Mouse (Mus musculus): ENCODE results near the gene Fezf2. TPM values are rescaled to one million over a fixed set of nuclear protein-coding genes. Genes with fewer than 3 reads are reported as not detected.
A peak's percentile ranks its signal among the peaks of the same experiment; 100 is the strongest.

Gene Fezf2
- polyA plus RNA-seq, 1 experiment from 2014 or later: not detected

DNA sequence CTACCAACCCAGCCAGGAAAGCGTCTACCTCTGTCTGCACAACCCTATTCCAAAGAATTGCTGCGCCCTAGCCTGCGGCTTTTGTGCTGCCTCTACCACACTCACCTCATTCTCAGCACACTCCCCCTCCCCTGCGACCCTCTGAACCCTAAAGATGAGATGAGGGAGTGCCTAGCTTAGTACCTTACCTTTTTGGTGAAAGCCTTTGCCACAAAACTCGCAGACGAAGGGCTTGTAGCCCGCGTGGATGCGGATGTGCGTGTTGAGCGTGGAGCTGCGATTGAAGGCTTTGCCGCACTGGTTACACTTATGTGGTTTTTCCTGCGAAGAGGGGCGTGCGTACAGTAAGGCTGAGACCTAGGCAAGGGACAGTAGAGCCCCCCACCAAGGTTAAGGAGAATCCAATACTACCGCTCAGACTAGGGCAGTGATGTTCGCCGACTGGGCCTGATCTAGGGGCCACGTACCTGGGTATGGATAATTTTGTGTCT lies 4.5 kb downstream of the Fezf2 start:
- Histone ChIP-seq H3K9ac (replicated peaks; ENCODE audit: low read length) (no peak overlapping the region), H3K36me3 (ENCODE audit: insufficient read depth, low read length) (no peaks in the 10 kb centered on the region), H3K9me3 (ENCODE audit: low read length) (no peaks in the 10 kb centered on the region), H3K27me3 (ENCODE audit: insufficient read depth, low read length) (peaks cover 97% of the 10 kb centered on the region), H3K27ac (ENCODE audit: low read length) (no peak overlapping the region), H3K4me2 (replicated peaks; ENCODE audit: low read depth, low read length) (no peak overlapping the region), H3K4me1 (ENCODE audit: insufficient read depth, low read length) (peaks cover 23% of the 10 kb centered on the region), H3K4me3 (ENCODE audit: low read length) (no peak overlapping the region)
- ATAC-seq (ENCODE audit: low FRiP score, low TSS enrichment): no peak
- 2% methylated on average over 20 of the region's 20 CpGs for WGBS

DNA sequence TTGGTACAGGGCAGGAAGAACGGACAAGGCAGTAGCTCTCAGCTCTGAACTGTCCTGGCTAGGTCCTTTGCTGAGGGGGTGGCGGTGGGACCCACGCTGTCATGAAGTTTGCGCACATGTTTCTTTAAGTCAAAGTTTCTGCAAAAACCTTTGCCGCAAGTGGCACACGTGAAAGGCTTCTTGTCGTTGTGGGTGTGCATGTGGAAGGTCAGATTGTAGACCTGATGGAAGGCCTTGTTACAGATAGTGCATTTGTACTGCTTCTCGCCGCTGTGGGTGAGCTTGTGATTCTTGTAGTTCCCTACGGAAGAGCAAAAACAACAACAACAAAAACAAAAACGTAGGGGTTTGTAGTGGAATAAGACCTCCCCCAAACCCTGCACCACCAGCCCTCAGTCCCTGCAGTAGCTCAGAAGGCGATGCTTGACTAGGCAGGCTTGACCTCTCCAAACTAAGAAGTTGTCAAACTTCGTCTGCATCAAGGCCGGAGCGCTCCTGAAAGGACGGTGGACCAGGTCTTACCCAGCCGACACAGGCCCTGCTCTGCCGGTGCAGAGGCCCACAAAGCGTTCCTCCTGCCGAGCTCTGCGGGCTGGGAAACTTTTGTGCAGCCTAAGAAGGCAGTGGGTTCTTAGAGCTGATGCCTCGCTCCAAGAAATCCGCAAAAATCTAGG lies 5.4 kb downstream of the Fezf2 start:
- peaks cover 97% of the 10 kb centered on the region for H3K27me3 ChIP-seq (ENCODE audit: insufficient read depth, low read length)
- no peaks in the 10 kb centered on the region for H3K9me3 ChIP-seq (ENCODE audit: low read length)
- H3K4me1 ChIP-seq (ENCODE audit: insufficient read depth, low read length): peaks cover 23% of the 10 kb centered on the region
- no peak overlapping the region for H3K9ac ChIP-seq (replicated peaks; ENCODE audit: low read length)
- no peak overlapping the region for H3K4me2 ChIP-seq (replicated peaks; ENCODE audit: low read depth, low read length)
- H3K27ac ChIP-seq (ENCODE audit: low read length): no peak overlapping the region
- H3K36me3 ChIP-seq (ENCODE audit: insufficient read depth, low read length): no peaks in the 10 kb centered on the region
- 2% methylated on average over 23 of the region's 23 CpGs for WGBS
- no peak overlapping the region for H3K4me3 ChIP-seq (ENCODE audit: low read length)
- no peak for ATAC-seq (ENCODE audit: low FRiP score, low TSS enrichment)

DNA sequence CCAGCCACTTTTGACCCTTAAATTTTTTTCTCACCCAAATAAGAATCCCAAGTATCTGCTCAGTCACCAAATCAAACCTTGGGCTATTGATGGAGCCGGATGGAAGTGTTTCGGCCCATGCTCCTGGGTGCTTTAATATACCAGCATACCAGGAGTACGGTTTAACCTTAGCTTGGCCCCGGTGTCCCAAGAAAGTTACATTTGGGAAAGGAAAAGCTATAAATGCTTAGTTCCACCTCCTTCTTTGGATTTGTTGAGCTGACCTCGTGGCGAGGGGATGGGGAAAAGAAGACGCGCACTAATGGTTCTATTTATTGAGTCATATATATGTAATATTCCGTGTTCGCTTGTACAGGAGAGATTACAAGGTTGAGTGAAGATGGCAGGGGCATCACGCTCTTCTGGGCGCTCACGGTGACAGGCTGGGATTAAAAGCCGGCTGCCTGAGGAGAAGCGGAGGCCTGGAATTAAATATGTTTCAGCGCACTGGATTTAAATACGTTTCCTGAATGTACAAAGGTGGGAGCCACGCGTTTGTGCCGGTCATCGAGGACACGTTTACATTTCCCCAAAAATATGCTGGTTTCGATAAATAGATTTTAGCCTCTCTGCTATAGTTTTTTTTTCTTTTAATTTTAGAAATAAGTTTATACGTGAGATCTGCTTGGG lies 6.1 kb downstream of the Fezf2 start:
- H3K27ac ChIP-seq (ENCODE audit: low read length): no peak overlapping the region
- H3K4me3 ChIP-seq (ENCODE audit: low read length): no peak overlapping the region
- no peaks in the 10 kb centered on the region for H3K9me3 ChIP-seq (ENCODE audit: low read length)
- no peak overlapping the region for H3K9ac ChIP-seq (replicated peaks; ENCODE audit: low read length)
- WGBS: 2% methylated on average over 24 of the region's 24 CpGs
- H3K36me3 ChIP-seq (ENCODE audit: insufficient read depth, low read length): no peaks in the 10 kb centered on the region
- ATAC-seq (ENCODE audit: low FRiP score, low TSS enrichment): no peak
- peaks cover 23% of the 10 kb centered on the region for H3K4me1 ChIP-seq (ENCODE audit: insufficient read depth, low read length)
- H3K27me3 ChIP-seq (ENCODE audit: insufficient read depth, low read length): peaks cover 97% of the 10 kb centered on the region
- H3K4me2 ChIP-seq (replicated peaks; ENCODE audit: low read depth, low read length): no peak overlapping the region

DNA sequence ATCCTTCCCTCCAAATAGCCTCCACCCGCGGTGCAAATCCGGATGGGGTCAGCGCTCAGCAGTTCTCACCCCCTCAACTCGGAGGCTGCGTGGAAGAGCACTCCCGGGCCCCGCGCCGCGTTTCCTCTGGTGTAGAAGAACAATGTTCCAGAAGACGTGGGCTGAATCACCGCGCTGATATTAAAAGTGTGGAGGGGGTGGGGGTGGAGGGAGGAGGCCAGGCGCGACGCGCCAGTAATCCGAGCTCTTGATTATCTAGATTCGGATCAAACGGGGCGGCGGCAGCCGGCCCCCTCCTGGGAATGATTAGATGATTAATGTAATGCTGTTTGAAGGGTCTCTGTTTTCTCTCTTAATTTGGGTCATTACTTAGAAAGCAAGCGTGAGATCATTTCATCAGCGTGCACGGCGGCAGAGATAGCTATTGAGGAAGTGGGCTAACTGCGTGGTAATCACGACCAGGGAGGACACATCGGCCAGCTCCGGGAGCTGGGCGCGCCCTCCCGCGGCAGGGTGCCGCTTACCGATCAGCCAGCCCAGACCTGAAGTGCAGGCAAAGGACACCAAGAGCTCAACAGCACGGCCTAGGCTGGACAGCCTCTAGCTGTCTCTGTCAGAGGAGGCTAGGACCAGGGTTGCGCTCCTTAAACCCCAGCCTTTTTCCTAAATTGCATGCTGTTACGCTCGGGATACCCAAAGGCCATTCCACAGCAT lies 6.8 kb downstream of the Fezf2 start:
- H3K4me3 ChIP-seq (ENCODE audit: low read length): peak overlapping the region; percentile 14; the same call in 1 of the 2 replicates

DNA sequence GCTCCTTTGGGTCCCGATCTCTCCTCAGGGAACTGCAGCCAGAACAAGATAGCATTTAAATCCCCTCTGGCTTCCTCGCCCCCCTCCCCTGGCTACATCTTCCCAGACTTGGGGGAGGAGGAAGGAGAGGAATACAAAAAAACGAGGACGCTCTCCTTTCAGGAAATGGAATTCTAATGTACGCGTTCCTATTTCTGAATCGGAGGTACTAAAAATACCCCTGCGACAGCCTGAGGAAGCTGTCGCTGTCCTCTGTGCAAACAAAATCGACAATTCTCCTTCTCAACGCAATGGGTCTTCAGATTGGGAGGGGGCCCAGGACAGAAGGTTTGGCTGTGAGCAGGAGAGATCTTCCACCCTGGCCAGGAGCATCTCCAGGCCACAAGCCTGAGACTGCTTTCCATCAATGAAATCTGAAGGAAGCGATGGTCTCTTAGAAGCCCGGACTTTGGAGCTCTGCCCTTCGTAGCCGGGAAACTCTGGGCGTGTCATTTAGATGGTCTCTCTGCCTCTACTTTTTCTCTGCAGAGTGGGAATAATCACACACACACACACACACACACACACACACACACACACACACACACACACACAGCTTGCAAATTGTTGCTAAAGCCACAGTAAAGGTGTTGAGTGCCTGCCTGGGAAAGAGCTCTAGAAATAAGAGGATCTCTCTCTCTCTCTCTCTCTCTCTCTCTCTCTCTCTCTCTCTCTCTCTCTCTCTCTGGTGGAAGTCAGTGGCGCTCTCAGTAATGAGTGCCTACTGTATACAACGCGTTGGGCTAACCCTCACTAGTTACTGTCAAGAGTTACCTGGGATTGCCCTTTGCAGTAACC lies 7.5 kb downstream of the Fezf2 start:
- Histone ChIP-seq H3K27me3 (ENCODE audit: insufficient read depth, low read length) (peaks cover 97% of the 10 kb centered on the region), H3K4me2 (replicated peaks; ENCODE audit: low read depth, low read length) (no peak overlapping the region; the same call in 1 of the 2 replicates)

More for the DNA sequence above, 6.8 kb downstream of the Fezf2 start:
- H3K9ac ChIP-seq (replicated peaks; ENCODE audit: low read length): no peak overlapping the region
- peaks cover 22% of the 10 kb centered on the region for H3K4me1 ChIP-seq (ENCODE audit: insufficient read depth, low read length)
- H3K4me2 ChIP-seq (replicated peaks; ENCODE audit: low read depth, low read length): peak overlapping the region; percentile 28
- H3K27me3 ChIP-seq (ENCODE audit: insufficient read depth, low read length): peaks cover 97% of the 10 kb centered on the region
- ATAC-seq (ENCODE audit: low FRiP score, low TSS enrichment): 0 out of 2 replicates have a peak, but pooled peaks have one; percentile 32
- H3K9me3 ChIP-seq (ENCODE audit: low read length): no peaks in the 10 kb centered on the region
- no peak overlapping the region for H3K27ac ChIP-seq (ENCODE audit: low read length)
- H3K36me3 ChIP-seq (ENCODE audit: insufficient read depth, low read length): no peaks in the 10 kb centered on the region
- under 1% methylated on average over 42 of the region's 42 CpGs for WGBS

DNA sequence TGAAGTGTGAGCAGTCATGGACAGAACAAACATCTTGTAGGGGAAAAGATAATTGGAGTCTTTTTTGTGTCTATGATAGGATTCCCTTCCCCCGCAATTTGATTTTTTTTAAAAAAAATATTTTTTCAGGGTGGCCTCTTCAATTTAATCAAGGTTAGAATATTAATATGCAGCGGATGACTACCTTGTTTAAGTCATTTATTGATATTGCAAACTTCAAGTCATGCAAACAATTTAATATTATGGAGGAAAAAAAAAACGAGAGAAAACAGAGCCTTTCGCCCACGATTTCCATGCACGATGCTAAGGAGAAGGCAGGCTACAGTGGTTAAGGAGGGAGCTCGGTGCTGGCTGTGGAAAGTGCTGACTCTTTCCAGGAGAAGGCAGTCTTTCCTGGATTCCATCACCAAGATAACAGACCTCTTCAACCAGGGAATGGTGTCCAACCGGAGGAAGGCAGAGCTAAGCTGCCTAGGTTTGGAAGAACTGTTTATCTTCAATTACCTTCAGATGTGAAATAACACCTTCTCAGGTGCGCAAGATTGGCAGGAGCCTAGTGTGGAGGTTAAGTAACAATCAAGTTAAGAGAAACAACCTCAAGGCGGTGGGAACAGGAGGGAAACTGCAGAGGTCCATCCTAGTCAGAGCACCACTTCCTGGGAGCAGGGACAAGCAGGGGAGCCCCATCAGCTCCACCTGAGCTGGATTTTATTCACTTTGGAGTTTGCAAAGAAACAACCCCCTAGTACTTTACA lies 9.0 kb downstream of the Fezf2 start:
- no peak for ATAC-seq (ENCODE audit: low FRiP score, low TSS enrichment)
- Histone ChIP-seq H3K36me3 (ENCODE audit: insufficient read depth, low read length) (no peaks in the 10 kb centered on the region), H3K27ac (ENCODE audit: low read length) (no peak overlapping the region), H3K4me1 (ENCODE audit: insufficient read depth, low read length) (peaks cover 5% of the 10 kb centered on the region), H3K9me3 (ENCODE audit: low read length) (no peaks in the 10 kb centered on the region), H3K4me3 (ENCODE audit: low read length) (no peak overlapping the region), H3K9ac (replicated peaks; ENCODE audit: low read length) (no peak overlapping the region), H3K27me3 (ENCODE audit: insufficient read depth, low read length) (peaks cover 96% of the 10 kb centered on the region), H3K4me2 (replicated peaks; ENCODE audit: low read depth, low read length) (no peak overlapping the region)
- WGBS: 2% methylated on average over 10 of the region's 10 CpGs

More for the DNA sequence above, 7.5 kb downstream of the Fezf2 start:
- WGBS: under 1% methylated on average over 19 of the region's 19 CpGs
- ATAC-seq (ENCODE audit: low FRiP score, low TSS enrichment): no peak
- Histone ChIP-seq H3K4me3 (ENCODE audit: low read length) (no peak overlapping the region), H3K9ac (replicated peaks; ENCODE audit: low read length) (no peak overlapping the region), H3K4me1 (ENCODE audit: insufficient read depth, low read length) (peaks cover 17% of the 10 kb centered on the region), H3K9me3 (ENCODE audit: low read length) (no peaks in the 10 kb centered on the region), H3K27ac (ENCODE audit: low read length) (no peak overlapping the region), H3K36me3 (ENCODE audit: insufficient read depth, low read length) (no peaks in the 10 kb centered on the region)

DNA sequence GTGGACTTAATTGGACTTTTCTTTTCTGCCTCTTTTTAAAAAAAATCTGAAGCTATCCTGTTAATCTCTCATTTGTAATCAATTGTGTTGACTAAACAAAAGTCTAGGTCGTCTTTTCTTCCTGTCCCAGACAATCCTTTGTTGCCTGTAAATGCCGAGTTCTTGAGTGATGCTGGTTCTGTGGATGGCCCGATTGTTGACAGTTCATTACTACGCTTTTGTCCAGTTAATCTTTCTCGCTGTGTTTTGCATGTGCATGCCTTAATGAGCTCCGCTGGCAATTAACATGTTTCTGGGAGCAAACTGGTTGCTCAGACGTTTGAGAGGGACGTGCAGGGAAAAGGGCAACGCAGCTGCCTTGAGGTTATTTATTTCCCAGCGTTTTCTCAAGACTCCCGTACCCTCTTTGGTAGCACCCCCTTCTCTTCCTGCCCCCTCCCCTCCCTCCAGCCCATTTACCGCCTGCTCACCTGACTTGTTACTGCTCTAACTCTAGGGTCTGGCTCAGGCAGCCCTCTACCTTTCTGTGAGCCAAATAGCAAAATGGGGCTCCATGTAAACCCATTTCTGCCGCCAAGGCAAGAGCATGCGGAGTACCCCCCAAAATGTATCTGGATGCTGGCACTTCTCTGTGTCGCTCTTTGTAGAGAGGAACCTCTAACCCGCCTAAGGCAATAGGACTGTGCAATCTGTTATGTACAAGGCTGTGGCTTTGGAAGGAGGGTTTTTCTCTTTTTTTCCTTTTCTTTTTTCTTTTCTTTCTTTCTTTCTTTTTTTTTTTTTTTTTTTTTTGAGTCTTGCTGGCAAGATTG lies 9.8 kb downstream of the Fezf2 start:
- Histone ChIP-seq H3K36me3 (ENCODE audit: insufficient read depth, low read length) (no peaks in the 10 kb centered on the region), H3K4me1 (ENCODE audit: insufficient read depth, low read length) (peaks cover 5% of the 10 kb centered on the region), H3K4me2 (replicated peaks; ENCODE audit: low read depth, low read length) (no peak overlapping the region), H3K9ac (replicated peaks; ENCODE audit: low read length) (no peak overlapping the region), H3K27me3 (ENCODE audit: insufficient read depth, low read length) (peaks cover 89% of the 10 kb centered on the region), H3K27ac (ENCODE audit: low read length) (no peak overlapping the region), H3K9me3 (ENCODE audit: low read length) (no peaks in the 10 kb centered on the region), H3K4me3 (ENCODE audit: low read length) (no peak overlapping the region)
- 1% methylated on average over 16 of the region's 16 CpGs for WGBS
- ATAC-seq (ENCODE audit: low FRiP score, low TSS enrichment): no peak

DNA sequence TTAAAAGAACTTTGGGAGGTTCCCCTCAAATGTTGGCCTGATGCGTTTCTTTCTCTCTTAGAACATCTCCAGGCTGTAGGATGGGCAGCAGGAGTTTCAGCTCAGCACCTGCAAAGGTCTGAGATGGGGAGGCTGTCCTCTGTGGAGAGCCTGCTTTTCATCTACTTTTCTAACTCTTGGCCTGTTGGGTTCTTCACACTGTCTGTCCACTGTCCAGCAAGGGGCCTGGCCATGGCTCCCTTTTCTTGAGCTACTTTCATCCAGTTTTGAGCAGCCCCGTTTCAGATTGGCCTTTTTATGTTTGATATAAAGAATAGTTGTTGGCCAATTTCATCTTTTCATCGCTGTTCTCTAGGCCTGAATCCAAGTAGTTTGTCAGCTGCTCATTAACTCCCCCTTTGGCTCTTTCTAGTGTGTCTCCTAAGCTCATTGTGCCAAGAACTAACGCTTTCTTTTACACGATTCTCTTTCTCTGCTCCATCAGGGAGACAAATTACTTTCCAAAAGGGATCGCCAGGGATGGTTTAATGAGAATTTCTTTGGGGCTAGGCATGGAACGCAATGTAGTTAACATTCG lies 10.5 kb downstream of the Fezf2 start:
- Histone ChIP-seq H3K4me1 (ENCODE audit: insufficient read depth, low read length) (peaks cover 5% of the 10 kb centered on the region), H3K27ac (ENCODE audit: low read length) (no peak overlapping the region), H3K9ac (replicated peaks; ENCODE audit: low read length) (no peak overlapping the region), H3K9me3 (ENCODE audit: low read length) (no peaks in the 10 kb centered on the region), H3K27me3 (ENCODE audit: insufficient read depth, low read length) (peaks cover 82% of the 10 kb centered on the region), H3K4me2 (replicated peaks; ENCODE audit: low read depth, low read length) (no peak overlapping the region), H3K4me3 (ENCODE audit: low read length) (no peak overlapping the region), H3K36me3 (ENCODE audit: insufficient read depth, low read length) (no peaks in the 10 kb centered on the region)
- ATAC-seq (ENCODE audit: low FRiP score, low TSS enrichment): no peak
- 5% methylated on average over 8 of the region's 8 CpGs for WGBS

Data from kidney, embryonic 16.5 days (tissue).